Mouse (Mus musculus) left cerebral cortex, postnatal 36 days (tissue): ENCODE measurements around the gene Epha10. TPM values are rescaled to one million over a fixed set of nuclear protein-coding genes. Genes with fewer than 3 reads are reported as not detected.
A peak's percentile ranks its signal among the peaks of the same experiment; 100 is the strongest.

Source experiments
- DNase-seq, 2 experiments: peaks; one replicate each; pipeline ENCODE4 v3.0.0; 2021 to 2022; ENCODE audit warnings: low spot score in 2 of 2, mixed read lengths in 1 of 2
- intact Hi-C: fragments of 180-260 bp; cut with DNase I; formaldehyde crosslinking; loops from one replicate; pipeline ENCODE4 v1.15.1; 2025
- total RNA-seq, 2 experiments: library from RNA; stranded (reverse); gene quantifications; 2 replicates each; pipeline ENCODE4 v1.2.3; 2021

Epha10 gene
- total RNA-seq, result 10 to 100 TPM; 40.4 to 67.2 TPM

DNA sequence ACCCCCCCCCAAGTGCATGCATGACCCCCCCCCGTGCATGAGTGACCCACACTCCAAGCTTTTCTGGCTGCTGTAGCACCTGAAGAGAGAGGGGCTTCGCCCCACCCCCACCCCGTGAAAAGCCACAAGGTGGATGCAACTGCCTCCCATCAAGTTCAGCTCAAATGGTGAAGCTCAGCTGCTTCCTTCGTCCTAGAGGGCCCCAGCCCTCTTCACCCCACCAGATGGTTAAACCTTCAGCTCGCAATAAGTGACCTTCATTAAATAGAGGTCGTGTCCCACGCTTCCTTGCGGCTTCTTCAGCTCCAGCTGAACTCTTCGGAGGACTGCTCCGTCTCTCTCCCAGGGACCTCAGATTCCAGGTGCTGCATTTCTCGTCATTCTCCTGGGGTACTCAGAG is at the start of gene Epha10:
TSS of gene Epha10 (plus strand) at position 301 of the 400 bp plus-strand sequence.
- intact Hi-C loops, result no loop called here
- no peak for DNase-seq

DNA sequence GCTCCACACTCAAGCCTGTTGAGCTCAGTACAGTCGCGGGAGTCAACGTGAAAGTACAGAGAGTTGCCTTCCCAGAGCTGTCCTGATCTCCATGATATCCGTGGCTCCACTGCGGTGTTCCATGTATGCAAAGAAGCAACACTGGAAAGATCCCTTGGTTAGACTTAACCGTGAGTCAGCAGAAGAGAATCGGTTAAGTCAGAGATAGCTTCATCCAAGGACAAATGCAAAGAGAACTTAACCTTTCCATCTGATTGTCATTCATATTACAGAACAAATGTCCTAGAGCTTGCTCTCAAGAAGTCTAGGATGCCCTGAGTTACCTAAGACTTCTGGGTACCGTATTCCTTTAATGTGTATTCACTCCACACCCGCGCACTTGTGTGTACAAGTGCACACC is 47.9 kb upstream of the Epha10 start:
- no peak for DNase-seq
- intact Hi-C loops, result no loop called here

DNA sequence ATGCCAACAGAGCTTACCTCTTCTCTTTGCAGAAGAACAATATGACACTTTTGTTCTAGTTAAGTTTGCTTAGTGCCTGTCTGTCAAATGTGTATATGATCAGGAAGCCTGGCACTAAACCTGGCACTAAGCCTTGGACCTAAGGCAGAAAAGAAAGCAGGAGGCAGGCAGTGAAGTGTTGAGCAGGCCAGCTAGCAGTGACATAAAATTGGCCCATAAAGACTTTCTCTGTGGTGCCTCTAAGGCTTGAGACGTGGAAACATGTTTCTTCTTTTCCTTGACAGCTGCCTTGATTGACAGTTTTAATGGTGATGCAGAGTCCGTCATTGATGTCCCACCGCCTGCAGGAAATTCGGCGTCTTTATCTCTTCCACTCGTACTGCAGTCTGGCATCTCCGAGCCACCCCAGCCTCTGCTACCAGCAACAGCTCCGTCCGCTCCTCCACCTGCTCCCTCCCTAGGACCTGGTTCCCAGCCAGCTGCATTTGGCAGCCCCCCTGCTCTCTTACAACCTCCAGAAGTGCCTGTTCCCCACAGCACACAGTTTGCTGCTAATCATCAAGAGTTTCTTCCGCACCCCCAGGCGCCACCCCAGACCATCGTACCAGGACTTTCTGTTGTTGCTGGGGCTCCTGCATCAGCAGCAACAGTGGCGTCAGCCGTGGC is 42.5 kb upstream of the Epha10 start:
- intact Hi-C loops, result no loop called here
- DNase-seq, result no peak

- intact Hi-C loops, result no loop called here
- DNase-seq, result no peak
These were observed 39.7 kb upstream of the Epha10 start for GRCm38 (mm10) chr4:124840998-124841397.

GRCm38 (mm10) chr4:124843493-124843892 is 37.2 kb upstream of the Epha10 start:
- no peak for DNase-seq
- intact Hi-C loops, result no loop called here

DNA sequence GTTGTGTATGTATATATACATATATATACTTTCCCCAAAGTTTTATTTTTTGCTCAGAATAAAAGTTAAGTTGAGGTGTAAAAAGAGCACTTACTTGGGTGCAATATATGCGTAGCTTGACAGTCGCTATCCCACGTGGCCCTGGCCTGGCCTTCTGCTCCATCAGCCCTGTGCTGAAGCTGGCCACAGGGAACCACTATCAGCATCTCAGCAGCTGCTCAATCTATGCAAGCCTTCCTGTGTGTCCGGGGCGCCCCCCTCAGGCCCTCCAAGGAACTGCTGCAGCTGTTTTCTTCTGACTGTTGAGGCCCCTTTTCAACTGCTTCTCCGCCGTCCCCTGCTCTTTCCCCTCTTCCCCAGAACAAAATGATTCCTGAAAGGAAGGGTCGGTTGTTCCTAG is 33.1 kb upstream of the Epha10 start:
- intact Hi-C loops, result no loop called here

GRCm38 (mm10) chr4:124849631-124850260 is 31.0 kb upstream of the Epha10 start:
- intact Hi-C loops, result loop anchor here (1.0 to 5.0 kb wide), 2 partner anchors 43 to 47 kb away; partner anchors contain the start of gene Mtf1
- DNase-seq, result peak; percentile 68 to 73

More for the DNA sequence above, 33.1 kb upstream of the Epha10 start:
- peak; percentile 80 to 82 for DNase-seq

DNA sequence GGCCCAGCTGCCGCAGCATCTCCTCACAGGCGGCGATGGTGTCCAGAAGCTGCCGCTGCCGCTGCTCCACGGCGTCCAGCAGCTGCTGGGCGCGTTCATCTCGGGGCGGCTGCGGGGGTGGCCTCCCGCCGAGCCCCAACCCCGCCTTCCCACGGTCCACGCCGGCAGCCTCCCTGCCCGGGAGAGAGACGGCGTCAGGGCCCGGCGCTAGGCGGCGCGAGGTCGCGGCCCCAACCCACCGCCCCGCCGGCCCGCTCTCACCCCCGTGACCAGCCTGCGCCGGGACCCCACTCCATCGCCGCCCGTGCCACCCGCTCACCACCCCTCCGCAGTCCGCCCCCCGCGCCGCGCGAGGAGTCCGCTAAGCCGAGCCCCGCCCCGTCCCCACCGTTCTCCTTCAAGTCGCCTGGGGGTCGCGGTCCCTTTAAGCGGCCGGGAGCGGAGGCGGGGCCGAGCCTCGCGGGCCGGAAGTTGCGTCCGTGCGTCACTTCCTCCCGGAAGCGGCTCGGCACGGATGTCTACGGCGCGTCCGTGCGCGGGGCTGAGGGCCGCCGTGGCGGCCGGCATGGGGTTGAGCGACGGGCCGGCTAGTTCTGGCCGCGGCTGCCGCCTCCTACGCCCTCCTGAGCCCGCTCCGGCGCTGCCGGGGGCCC is 30.3 kb upstream of the Epha10 start, which contains the start of gene Yrdc:
TSS of gene Yrdc (plus strand) at position 419 of the 653 bp plus-strand sequence.
- intact Hi-C loops, result loop anchor here (1.0 to 5.0 kb wide), 2 partner anchors 42 to 48 kb away; partner anchors contain the start of gene Mtf1
- peak; percentile 95 to 96 for DNase-seq

DNA sequence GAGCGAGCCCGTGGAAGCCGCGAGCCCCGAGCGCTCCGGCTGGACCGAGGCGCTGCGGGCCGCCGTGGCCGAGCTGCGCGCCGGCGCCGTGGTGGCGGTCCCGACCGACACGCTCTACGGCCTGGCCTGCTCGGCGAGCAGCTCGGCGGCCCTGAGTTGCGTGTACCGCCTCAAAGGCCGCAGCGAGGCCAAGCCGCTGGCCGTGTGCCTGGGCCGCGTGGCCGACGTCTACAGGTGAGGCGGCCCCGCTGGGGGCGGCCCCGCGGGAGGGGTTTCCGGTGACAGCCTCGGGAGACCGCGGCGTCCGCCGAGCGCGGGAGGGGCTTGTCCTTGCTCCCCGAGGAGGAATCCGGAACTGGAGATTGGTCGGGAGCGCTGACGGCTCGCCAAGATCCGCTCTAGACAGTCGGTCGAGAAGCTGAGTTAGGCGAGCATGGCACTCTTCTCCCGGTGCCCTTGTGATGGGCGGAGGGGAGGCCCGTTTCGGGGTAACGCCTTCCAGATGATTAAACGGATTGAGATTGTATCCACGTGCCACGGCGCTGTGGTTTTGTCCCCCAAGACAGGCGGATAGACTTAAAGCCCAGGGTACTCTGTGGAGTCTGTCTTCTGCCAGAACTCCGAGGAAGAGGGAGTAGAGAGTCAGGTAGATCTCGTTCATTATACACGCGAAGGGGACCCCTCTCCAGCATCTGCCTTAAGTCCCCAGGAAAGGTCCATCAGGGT is 29.6 kb upstream of the Epha10 start, which contains the start of gene 1110065P20Rik:
TSS of gene 1110065P20Rik (minus strand) at position 264 of the 726 bp plus-strand sequence.
- peak; percentile 79 to 85 for DNase-seq
- intact Hi-C loops, result loop anchor here (1.0 to 5.0 kb wide), 2 partner anchors 41 to 49 kb away; partner anchors contain the start of gene Mtf1

GRCm38 (mm10) chr4:124856294-124856693 is 24.4 kb upstream of the Epha10 start:
- peak; percentile 50 to 51 for DNase-seq
- intact Hi-C loops, result no loop called here

- DNase-seq, result no peak
- intact Hi-C loops, result no loop called here
These were observed 22.3 kb upstream of the Epha10 start for GRCm38 (mm10) chr4:124858370-124858769.

DNA sequence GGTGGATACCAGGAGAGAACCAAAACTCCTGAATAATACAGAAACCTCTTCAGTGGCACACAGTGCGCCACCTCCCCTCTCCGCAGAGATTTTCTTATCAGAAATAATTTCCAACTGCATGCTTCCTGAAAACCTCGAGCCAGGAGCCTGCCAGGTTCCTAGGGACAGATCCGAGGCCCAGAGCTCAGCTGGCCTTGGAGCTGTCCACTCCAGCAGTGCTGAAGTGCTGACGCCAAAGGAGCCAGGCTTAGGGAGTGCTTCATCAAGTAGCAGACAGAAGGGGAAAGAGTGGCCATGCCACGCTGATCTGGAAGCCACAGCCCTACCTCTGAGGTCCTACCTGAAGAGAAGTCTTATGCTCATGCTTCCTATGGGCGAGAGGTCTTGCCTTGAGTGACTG is 20.3 kb upstream of the Epha10 start:
- intact Hi-C loops, result no loop called here
- DNase-seq, result no peak

GRCm38 (mm10) chr4:124861283-124862188 is 19.2 kb upstream of the Epha10 start, which contains the start of gene Maneal:
Maneal (minus strand) TSS chr4:124862171.
- intact Hi-C loops, result loop anchor here (1.0 kb wide), 1 partner anchor 31 kb away; no protein-coding TSS in a partner anchor
- DNase-seq, result no peak

- no peak for DNase-seq
- intact Hi-C loops, result no loop called here
These were observed 8.0 kb upstream of the Epha10 start for GRCm38 (mm10) chr4:124872719-124873118.

DNA sequence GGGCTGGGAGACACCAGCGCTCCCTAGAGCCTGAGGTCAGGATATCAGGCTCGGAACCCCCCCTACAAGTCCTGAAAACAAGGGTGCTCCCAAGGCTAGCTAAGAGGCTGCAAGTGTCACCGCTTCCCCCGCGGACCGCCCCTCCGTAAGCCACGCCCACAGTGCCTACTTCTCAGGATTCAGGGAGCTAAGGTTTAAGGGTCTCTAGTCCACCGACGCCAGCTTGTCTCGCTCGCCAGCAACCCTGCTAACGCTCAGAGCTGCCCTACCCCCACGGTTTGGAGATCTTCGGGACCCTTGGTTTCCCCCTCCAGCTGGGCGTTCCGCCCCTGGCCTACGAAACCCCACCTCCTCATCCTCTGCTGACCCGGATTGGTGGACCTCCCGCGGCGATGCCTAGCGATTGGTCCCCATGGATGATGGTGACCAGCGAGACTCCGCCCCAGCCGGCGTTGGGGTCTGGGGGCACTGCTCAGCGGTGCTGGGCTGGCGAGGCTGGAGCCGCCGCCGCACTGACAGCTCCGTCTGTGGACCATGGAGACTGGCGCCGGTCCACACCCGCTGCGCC is 726 bp downstream of the Epha10 start:
- intact Hi-C loops, result no loop called here
- DNase-seq, result peak; percentile 88

DNA sequence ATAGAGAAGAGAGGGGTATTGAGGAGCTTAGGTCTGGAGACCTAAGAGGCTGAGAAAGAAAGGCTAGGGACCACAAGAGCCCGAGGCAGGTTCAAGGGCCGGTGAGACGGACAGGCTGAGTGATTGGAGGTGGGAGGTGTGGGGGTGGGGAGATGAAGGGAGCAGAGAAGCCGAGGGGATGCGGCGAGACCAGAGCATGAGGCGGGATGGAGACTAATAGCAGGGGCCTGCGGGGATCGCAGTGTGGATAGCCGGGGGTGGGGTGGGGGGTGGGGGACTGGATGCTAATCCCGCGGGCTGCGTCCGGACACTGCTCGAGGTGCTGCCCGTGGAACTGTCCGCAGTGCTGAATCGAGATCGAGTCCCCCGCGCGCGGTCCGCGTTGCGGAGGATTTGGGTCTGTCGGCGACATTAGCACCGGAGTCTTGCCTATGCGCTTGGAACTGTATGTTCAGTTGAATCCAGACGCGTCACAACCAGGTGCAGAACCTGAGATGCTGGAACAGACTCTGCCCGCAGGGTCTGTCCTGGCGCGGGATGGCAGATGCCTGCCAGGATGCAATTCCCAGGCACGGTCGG is 1.5 kb downstream of the Epha10 start:
- peak in 1 of 2 experiments; percentile 60 for DNase-seq
- intact Hi-C loops, result no loop called here

DNA sequence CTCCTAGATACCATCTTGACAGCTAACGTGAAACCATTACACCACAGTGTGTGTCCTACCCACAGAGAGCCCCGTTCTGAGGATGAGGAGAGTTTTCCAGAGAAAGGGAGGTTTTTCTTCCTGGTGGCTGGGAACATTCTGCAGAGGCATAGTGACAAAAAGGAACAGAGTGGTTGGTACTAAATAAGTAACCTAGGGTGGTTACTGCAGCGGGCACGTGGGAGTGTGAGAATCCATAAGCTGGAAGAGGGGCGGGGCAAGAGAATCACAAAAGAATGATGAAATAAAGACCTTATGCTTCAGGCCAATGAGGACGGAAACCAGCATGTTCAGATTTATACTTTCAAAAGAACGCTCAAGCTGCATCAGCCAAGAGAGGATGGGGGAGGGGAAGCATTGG is 8.0 kb downstream of the Epha10 start:
- intact Hi-C loops, result no loop called here
- peak in 1 of 2 experiments; percentile 47 for DNase-seq

DNA sequence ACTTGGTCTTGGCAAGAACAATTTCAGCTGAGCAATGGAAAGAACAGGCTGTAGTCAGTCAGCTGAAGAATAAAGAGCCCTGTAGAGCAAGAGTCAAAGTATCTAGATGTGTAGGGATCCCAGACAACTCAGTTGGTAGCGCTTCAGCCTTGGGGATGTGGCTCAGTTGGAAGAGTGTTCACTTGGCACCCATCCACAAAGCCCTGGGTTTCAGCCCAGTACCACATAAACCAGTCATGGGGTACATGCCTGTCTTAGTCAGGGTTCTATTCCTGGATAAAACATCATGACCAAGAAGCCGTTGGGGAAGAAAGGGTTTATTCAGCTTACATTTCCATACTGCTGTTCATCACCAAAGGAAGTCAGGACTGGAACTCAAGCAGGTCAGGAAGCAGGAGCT is 9.2 kb downstream of the Epha10 start:
- intact Hi-C loops, result loop anchor here (5.0 kb wide), 1 partner anchor 38 kb away; the partner anchor contains the start of genes 1110065P20Rik and Yrdc
- DNase-seq, result no peak
